Mouse (Mus musculus) left cerebral cortex, postnatal 4 days (tissue): ENCODE results near the gene Tbl1xr1. TPM values are rescaled to one million over a fixed set of nuclear protein-coding genes. Genes with fewer than 3 reads are reported as not detected.

ENCODE experiments used
- DNase-seq: peaks from one replicate; pipeline ENCODE4 v3.0.0-alpha.2; 2022
- intact Hi-C: fragments of 180-260 bp; cut with DNase I; formaldehyde crosslinking; loops from one replicate; pipeline ENCODE4 v1.15.1; 2025
- total RNA-seq, 2 experiments: library from RNA; stranded (reverse); gene quantifications; 2 replicates each; pipeline ENCODE4 v1.2.3; 2021

Tbl1xr1 gene
- 100 to 1,000 TPM; 104 to 122 TPM for total RNA-seq

DNA sequence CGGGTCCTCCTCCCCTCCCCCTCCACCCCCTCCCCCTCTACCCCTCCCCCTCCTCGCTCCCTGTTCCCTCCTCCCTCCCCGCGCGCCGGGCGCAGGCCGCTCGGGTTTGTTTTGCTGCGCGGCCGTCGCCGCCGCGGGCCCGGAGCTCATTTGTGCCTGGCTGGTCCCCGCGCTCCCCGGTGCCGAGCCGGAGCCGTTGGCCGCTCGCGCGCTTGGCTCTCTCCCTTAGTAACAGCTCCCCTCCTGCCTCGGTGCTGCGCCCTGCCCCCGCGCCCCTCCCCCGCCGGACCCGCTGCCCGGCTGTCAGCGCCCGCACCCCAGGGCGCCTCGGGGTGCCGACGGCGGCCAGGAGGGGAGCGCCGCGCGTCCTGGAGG is at the start of gene Tbl1xr1:
TSS of gene Tbl1xr1 (plus strand) at position 92 of the 375 bp plus-strand sequence.
- intact Hi-C loops: loop anchor here (1.0 to 10.0 kb wide), 6 partner anchors 111 to 1422 kb away; no protein-coding TSS in a partner anchor
- peak; percentile 97 for DNase-seq

DNA sequence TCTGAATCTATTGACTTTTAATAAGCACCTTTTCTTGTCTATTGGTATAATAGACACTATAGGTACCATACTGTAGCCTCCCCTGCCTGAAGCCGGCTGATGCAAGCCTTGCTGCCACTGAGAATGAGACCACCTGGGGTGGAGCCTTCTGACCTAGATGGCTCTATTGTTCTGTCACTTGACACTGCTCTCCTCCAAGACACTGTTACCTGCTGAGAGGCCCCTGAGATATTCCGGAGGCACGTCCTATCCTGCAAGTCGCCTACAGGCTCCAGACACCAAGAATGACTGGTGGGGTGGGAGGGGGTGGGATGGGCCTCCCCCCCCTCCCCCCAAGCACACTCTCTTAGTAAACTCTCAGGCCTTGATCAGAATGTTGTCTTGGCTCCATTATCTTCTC is 38.4 kb upstream of the Tbl1xr1 start:
- intact Hi-C loops: no loop called here

DNA sequence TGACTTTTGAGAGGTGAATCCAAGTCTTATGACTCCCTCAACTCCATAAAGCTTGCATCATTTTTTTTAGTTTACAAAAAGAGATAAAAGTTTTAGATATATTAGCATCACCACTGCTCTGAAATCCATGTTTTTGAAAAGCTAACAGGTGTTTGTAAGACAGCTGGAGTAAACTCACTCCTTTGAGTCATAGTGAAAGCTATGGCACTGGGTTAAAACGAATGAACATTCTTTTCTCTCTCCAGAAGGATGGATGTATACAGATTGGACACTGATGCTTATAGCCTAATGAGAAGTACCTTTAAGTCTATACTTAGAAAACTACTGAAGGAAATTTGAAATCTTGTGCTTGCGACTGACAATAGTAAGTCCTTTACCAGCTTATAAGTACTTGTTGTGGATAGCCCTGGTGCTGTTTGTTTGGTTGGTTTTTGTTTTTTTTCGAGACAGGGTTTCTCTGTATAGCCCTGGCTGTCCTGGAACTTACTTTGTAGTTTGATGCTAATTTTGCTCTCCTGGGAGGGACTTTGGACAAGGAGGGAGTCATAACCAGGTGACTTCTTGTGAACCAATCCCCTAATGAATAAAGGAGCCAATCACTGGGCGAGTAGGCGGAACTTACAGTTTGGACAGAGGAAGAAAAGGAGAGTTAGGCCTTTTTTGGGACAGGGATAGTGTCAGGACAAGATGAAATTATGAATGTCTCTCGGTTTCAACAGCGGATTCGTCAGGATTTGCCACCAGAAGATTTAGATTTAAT is 37.2 kb upstream of the Tbl1xr1 start:
- DNase-seq: no peak
- intact Hi-C loops: no loop called here

More for the DNA sequence above, 38.4 kb upstream of the Tbl1xr1 start:
- no peak for DNase-seq

DNA sequence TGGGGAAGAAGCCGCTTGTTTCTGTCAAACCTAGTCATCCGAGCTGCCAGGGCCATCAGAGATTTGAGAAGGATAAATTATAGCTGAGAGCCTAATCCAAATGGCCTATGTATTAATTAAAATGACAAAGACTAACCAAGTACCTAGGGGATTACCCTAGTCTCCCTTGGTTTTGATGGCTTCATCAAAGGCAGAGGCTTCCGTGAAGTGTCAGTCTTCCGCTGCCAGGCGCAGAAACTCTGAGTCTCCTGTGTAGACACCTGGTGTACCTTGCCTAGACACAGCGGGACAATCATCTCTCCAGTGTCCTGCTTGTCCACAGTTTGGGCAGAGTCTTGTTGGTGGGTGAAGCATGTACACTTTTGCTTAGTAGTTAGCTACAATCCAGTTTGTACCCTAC is 35.8 kb upstream of the Tbl1xr1 start:
- no peak for DNase-seq
- intact Hi-C loops: no loop called here

DNA sequence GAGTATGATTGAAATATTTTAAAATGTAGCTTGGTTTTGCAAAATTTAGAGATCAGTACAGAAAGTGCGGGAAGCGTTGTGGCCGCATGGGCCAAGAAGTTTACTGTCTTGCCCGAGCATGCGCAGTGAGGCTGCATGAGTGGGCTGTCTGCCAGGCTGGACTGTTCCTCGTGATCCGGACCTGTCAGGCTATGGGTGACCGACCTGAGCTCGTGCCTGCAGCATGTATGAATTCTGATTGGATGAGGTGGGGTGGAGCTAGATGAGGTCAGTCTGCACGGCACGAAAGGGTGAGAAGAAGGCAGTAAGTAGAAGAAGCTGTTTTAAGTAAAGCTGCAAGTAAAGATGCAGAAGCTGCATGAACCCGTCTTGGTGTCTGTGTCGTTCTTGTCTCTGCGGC is 29.2 kb upstream of the Tbl1xr1 start:
- intact Hi-C loops: no loop called here
- DNase-seq: peak; percentile 6

DNA sequence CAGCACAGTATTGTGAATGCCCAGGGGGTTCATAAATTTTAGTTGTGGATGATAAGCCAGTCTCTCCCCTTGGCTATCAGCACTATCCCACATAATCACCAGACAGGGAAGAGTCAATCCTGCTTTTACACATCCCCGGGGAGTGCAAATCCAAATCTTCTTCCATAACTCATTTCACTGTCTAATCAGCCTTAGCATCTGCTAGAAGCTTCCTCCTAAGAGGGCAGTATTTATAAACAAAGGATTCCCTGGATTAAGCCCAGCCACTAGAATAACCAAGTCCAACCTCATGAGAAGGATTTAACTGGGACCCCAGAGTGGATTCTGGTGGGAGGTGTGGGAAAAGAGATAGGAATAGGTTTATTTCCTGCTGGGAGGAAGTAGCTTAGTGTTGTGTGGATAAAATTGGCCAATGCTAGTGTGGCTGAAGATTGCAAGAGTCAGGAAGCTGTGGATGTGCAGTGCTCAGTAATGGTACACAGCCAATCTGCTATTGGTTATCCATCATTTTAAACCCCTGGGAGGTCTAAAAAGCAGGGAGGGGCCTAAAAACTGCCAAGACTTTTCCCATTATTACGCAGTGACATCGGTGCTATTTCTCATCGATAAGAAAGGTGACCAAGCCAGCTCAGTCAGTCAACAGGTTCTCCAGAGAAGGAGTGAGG is 19.7 kb upstream of the Tbl1xr1 start:
- intact Hi-C loops: no loop called here
- no peak for DNase-seq

DNA sequence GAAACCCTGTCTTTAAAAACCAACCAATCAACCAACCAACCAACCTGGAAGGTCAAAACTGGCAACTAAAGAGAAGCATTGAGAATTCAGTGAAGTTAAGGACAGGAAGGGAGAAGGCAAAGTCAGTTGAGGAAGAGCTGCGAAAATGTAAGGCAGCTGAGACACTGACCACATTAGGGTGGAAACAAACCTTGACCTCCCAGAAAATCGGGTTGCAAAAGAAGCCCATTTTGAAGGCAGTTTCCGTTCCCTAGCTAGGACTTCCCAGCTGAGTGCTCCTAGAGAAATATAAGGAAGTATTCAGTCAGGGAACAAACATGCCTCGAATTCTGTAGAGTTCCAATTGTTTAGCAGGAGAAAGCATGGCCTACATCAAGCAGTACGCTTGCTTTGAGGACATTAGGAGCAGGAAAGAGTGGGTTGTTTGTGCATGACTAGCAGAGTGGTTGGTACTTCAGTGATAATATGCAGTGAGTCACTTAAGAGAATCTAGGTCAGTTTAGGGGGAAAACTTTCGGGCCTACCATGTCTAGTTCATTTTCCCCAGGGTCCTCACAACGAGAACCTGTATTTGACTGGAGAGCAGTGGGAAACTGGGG is 18.1 kb upstream of the Tbl1xr1 start:
- intact Hi-C loops: no loop called here
- no peak for DNase-seq

DNA sequence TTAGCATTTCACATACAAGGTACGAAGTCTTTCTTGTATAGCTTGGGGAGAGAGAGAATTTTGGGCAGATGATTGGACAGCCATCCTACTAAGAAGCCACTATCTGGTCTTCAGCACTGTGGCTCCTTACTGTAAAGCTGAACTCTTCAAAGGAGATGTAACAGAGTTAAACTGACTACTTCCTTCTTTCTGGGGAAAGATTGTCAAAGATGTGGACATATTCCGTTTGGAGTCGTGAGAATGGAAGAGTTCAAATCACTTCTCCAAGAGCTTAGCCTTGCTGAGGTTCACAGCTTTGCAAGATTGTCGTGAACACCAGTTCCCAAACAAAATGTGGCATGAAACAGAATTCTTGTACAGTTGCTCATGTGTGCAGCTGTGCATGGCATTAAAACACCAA is 15.3 kb upstream of the Tbl1xr1 start:
- no peak for DNase-seq
- intact Hi-C loops: no loop called here

DNA sequence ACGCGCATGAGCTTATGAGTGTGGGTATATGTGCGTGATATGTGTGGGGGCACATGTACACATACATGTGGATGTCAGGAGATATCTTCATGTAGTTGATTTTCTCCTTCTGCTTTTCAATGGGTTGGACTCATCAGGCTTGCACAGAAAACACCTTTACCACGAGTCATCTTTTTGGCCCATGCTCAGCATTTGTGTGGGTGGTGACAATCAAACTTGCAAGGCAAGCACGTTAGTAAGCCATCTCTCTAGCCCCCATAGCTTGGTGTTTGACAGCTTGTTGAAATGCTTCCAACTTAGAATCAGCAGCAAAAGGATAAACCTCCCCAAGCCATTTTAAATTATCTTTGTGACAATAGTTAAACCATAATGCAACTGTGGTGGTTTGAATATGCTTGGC is 7.8 kb upstream of the Tbl1xr1 start:
- DNase-seq: no peak
- intact Hi-C loops: no loop called here

DNA sequence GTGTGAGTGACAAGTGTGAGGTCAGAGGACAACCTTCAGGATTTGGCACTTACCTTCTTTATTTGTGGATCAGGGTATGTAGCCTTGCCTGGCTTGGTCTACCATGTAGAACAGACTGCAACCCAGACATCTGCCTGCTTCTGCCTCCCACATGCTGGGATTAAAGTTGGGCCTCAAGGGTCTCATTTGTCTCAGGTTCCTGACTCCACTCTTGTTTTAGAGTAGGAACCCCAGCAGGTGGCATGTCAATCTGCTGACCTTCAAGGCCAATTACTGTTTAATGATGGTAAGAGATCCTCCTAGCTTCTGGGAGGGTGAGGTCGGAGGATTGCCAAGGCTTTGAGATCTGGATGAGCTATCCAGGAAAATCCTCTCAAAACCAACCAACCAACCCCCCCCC is 2.5 kb upstream of the Tbl1xr1 start:
- DNase-seq: no peak
- intact Hi-C loops: loop anchor here (10.0 kb wide), 3 partner anchors 269 to 509 kb away; no protein-coding TSS in a partner anchor

DNA sequence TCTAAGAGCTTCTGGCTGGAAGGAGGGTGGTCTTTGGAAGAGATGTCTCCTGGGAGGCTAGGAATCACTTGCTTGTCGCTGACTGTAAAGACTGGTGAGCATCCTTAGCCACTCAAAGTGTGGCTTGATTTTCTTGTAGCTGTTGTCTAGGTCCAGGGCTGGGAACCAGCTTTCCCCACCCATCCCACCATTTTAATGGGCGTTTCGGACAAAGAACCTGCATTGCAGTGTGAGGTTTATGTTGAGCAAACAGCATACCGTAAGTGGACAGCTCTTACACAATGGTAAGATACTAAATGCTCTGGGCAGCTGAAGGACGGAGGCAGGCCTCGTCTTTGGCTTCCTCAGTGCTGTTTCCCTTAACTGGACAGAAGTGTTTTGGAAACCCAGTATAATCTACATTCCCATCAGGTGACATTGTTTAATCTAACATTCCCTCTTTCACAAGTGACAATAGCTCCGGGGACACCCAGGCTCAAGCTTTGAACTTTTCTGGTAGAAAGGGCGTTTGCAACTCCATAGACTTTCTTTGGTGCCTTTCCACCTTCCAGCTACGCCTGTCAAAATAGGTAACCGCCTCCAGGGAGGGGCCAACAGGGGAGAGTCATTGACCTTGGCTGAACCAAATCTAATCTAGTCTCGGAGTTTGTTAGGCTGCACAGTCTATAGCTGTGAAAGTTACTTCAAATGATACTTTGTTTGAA is 1.7 kb upstream of the Tbl1xr1 start:
- intact Hi-C loops: loop anchor here (5.0 to 10.0 kb wide), 4 partner anchors 113 to 510 kb away; no protein-coding TSS in a partner anchor

DNA sequence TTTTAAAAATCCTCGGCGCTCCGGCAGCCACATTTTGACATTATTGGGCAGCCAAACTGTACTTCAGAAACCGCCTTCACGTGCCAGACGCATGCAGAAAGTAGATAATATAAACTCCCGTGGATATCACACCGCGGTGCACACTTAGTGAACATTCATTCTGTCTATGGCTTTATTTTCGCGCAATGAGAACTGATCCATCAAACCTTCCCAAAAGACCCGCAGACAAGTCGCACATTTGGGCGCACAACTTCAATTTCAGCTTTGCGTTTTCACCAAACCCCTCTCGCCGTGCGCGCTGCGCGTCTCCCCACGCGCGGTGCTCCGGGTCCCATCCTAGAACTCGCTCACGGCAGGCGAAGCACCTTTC is 950 bp upstream of the Tbl1xr1 start:
- DNase-seq: no peak

More for the DNA sequence above, 1.7 kb upstream of the Tbl1xr1 start:
- no peak for DNase-seq

DNA sequence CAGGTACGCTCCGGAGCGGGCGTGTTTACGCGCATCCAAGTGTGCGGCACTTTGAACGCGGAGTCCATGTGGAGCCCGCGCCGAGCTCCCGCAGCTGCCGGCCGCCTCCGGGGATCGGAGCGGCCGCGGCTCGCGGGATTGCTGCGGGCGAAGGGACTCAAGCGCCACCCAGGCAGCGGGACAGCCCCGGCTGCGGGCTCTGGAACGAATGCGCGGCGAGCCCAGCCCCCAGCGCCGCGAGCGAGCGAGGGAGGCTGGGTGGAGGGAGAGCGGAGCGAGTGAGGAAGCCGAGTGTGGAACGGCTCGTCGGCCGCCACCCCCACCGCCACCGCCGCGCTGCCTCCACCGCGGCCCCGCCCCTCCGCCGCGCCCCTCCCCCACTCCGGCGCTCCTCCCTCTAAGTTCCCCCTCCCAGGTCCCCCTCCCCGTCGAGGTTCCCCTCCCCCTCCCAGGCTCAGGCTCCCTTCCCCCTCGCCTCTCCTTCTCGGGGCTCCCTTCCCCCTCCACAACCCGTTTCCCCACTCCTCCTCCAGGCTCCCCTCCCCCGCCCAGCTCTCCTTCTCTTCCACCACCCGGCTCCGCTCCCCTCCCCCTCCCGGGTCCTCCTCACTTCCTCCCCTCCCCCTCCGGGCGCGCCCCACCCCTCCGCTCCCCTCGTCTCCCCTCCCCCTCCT is 428 bp upstream of the Tbl1xr1 start:
- intact Hi-C loops: loop anchor here (1.0 to 10.0 kb wide), 6 partner anchors 111 to 1421 kb away; no protein-coding TSS in a partner anchor
- peak; percentile 97 for DNase-seq

More for the DNA sequence above, 950 bp upstream of the Tbl1xr1 start:
- intact Hi-C loops: loop anchor here (5.0 to 10.0 kb wide), 4 partner anchors 112 to 511 kb away; no protein-coding TSS in a partner anchor

DNA sequence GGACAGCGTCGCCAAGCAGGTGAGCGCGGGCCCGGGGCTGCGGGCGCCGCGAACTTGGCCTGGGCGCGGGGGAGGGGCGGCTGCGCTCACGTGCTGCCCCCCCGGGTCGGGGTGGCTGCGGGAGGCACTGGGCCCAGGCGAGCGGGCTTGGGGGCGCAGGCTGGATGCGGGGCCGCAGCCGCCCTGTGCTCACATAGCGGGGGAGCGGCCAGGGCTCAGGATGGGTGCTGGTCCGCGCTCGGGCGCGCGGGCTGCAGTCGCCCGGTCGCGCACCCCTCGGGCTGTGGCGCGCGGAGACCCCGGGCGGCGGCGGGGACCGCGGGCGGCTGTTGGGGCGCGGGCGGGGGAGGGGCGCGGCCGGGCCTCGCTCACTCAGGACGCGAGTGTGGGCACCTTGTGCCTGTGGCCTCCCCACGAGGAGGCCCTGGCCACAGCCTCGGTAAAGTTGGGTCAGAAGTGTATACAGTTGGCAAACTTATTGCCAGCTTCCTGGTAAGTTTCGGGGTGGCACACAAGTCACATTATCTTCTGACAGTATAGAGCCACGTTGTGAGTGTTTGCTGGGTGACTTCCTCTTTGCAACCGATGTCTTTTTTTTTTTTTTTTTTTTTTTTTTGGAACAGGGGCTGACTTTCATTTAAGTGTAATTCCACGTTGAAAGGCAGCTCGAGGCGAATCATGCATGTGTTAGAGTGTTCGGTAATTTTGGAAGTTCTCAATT is 644 bp downstream of the Tbl1xr1 start:
- intact Hi-C loops: loop anchor here (1.0 to 10.0 kb wide), 6 partner anchors 110 to 1422 kb away; no protein-coding TSS in a partner anchor
- DNase-seq: no peak

DNA sequence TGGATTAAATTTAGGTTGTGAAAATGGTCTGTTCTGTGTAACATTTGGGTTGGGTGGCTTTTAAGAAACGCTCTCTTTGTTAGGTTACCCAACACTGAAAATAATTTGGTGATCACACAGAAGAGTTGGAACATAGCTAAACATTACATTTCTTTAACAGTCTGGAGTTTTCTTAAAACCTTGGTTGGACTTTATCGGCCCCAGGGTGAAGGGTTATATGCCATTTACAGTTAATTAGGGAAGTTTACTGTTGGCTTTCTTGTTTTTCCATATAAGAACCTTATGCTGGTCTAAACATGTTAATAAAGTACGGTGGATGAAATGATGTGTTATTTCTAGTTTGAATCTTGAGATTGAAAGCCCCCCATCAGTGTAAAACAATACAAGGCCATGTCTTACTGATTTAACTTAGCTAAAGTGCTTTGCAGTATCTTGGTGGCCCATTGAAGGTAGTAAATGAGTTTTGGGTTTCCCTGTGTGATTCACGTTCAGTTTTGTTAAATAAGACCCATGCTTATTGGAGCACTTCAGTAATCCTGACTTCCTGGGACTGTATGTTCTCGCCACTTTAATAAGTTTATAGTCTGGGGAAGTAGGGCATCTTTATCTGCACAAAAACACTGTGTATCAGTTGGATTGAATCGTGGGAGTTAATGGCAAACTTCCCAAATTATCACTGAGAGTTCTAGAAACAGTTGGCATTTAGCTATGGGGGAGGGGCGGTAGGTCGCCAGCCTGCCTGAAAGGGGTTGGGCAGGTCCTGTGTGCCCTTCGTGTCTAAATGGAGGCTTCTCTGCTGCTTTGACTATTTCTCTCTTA is 1.4 kb downstream of the Tbl1xr1 start:
- DNase-seq: peak; percentile 72
- intact Hi-C loops: loop anchor here (2.0 to 10.0 kb wide), 5 partner anchors 109 to 1423 kb away; no protein-coding TSS in a partner anchor

DNA sequence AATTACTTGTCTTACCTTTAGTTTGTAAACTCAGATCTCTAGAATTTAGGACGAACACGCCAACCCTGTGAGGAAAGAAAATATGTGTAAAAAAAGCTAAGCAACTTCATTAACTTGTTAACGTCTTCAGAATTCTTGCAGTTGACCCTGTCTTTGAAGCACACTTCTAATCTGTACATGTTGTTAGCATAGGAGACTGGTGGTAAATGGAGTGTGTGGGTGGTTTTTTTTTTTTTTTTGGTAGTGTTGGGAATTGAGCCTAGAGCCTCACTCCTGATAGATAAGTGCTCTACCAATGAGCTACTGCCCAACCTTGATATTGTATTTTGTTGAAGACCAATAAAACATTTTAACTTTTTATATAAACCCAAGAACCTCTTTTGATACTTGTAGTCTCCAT is 2.1 kb downstream of the Tbl1xr1 start:
- no peak for DNase-seq
- intact Hi-C loops: loop anchor here (5.0 to 10.0 kb wide), 4 partner anchors 109 to 514 kb away; no protein-coding TSS in a partner anchor

DNA sequence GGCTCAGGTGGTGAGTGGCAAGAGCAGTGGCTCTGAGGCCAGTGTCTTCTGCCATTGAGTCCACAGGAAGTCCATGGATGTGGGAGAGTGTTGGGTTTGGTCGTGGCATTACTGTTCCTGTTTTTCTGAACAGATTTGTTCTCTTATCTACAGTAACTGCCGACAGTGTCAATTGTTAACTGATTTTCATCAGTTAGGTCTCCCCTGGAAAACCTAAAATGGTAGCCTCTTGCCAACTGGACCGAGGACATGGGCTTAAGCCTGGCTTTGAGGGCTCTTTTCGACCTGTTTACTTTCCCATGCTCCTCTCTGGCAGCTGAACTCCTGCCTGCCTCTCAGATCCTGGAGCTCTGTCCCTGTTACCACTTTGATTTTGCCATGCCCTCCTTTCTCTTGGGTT is 5.4 kb downstream of the Tbl1xr1 start:
- DNase-seq: no peak
- intact Hi-C loops: no loop called here

DNA sequence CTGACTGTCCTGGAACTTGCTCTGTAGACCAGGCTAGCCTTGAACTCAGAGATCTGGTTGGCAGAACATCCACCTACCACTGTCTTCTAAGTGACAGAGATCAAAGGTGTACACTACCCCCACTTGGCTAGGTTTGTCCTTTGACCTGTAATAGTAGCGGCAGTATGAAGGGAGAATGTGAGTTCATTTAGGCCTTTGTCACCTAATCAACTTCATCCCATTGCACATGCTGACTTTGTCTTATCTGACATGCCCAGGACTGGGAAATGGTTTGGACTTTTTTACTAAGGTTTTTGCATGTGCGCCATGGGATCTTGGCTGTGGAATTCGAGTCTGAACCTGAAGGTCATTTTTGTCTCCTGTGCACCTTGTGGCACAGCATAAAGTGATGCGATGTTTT is 6.4 kb downstream of the Tbl1xr1 start:
- DNase-seq: no peak
- intact Hi-C loops: no loop called here
